Mouse (Mus musculus) liver, embryonic 14.5 days (tissue): ENCODE results near the gene Atxn7l1.

Experiments
- CTCF ChIP-seq: IDR thresholded peaks from 2 replicates; pipeline ENCODE4 v1.5.1; 2016; ENCODE audit warnings: antibody characterized with exemption, low read depth, control low read depth
- EP300 ChIP-seq: IDR thresholded peaks from 2 replicates; pipeline ENCODE4 v1.6.1; 2016; ENCODE audit warnings: antibody characterized with exemption, low read depth

DNA sequence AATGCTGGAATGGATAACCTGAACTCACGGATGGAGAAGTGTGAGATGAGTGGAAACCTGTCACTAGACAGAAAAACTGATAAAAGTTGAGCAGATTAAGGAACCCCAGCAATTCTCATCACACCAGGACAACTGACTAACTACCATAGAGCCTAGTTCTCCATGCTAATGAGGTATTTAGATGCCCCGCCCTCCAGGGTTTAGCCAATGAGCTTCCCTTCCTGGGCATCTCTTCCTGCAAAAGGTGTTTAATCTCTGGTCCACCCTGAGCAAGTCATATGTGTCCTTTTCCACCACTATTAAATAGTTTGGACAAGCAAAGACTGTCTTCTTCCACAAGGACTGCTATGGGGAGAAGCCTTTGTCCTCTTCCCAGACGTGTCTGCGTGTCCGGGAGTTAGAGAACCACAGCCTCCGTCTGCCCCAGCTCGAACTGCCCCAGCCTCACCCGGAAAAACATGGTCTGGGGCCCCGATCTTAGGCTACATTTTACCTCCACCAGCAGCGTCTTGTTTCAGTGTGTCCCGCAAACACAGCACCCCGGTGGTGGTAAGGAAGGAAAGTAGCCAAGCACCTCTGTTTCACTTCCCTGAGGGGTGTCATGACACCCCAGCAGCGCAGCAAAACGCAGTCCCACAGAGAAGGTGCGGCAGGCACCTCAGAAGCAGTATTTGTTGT, 28.7 kb upstream of the Atxn7l1 start:
- TF ChIP-seq CTCF, result no peak
- no peak for TF ChIP-seq EP300
